In genomic region chr11:94210191-94211086, GRCm38 (mm10) we compare ENCODE assay signal across 8 mouse cellular contexts. TPM values are rescaled to one million over a fixed set of nuclear protein-coding genes. Genes with fewer than 3 reads are reported as not detected.
A peak's percentile ranks its signal among the peaks of the same experiment; 100 is the strongest.
DNase-seq lines count a peak whose midpoint lies in the region; ATAC-seq and TF ChIP-seq lines count a peak whose summit lies in the region.

No protein-coding gene starts in this region.

- H3K9ac ChIP-seq in forebrain, embryonic 11.5 days (ENCODE audit: low read length) = peak overlapping the region; percentile 73
- H3K9ac ChIP-seq in heart, postnatal 0 days (replicated peaks; ENCODE audit: low read depth, low read length) = peak overlapping the region; percentile 74
- peak overlapping the region; percentile 65 for H3K9ac ChIP-seq in liver, embryonic 16.5 days (ENCODE audit: low read depth, low read length)
- peak overlapping the region; percentile 82 for H3K9ac ChIP-seq in neural tube, embryonic 13.5 days

- peaks cover 6% of the 10 kb centered on the region; the same call in 1 of the 2 replicates for H3K36me3 ChIP-seq in forebrain, embryonic 11.5 days (ENCODE audit: control insufficient read depth, insufficient read depth, low read length)
- peaks cover 14% of the 10 kb centered on the region for H3K36me3 ChIP-seq in heart, postnatal 0 days (replicated peaks; ENCODE audit: control insufficient read depth, insufficient read depth, low read length)
- peaks cover 11% of the 10 kb centered on the region for H3K36me3 ChIP-seq in liver, embryonic 16.5 days (ENCODE audit: control insufficient read depth, insufficient read depth)
- H3K36me3 ChIP-seq in neural tube, embryonic 13.5 days = peaks cover 12% of the 10 kb centered on the region
- peaks cover 2% of the 10 kb centered on the region; the same call in 1 of the 2 replicates for H3K36me3 ChIP-seq in testis, adult 2 months (ENCODE audit: control insufficient read depth, insufficient read depth, low read length)

- peak; percentile 84 for ATAC-seq in forebrain, embryonic 11.5 days (replicated peaks; ENCODE audit: low FRiP score)
- ATAC-seq in heart, postnatal 0 days (ENCODE audit: insufficient read depth, low read depth) = peak; percentile 71
- peak; percentile 67 for ATAC-seq in liver, embryonic 16.5 days (ENCODE audit: low read depth)
- ATAC-seq in neural tube, embryonic 13.5 days (ENCODE audit: low read depth) = peak; percentile 83

- H3K4me1 ChIP-seq in forebrain, embryonic 11.5 days (replicated peaks; ENCODE audit: control insufficient read depth, insufficient read depth, low read length) = peaks cover 6% of the 10 kb centered on the region; the same call in 1 of the 2 replicates
- H3K4me1 ChIP-seq in heart, postnatal 0 days (ENCODE audit: control insufficient read depth, insufficient read depth) = no peaks in the 10 kb centered on the region
- peaks cover 8% of the 10 kb centered on the region for H3K4me1 ChIP-seq in liver, embryonic 16.5 days (ENCODE audit: control insufficient read depth, low read depth, low read length)
- peaks cover 22% of the 10 kb centered on the region for H3K4me1 ChIP-seq in neural tube, embryonic 13.5 days (replicated peaks)
- H3K4me1 ChIP-seq in testis, adult 2 months (ENCODE audit: control insufficient read depth, insufficient read depth, low read length) = peaks cover 8% of the 10 kb centered on the region

- H3K4me2 ChIP-seq in forebrain, embryonic 11.5 days (ENCODE audit: low read depth, low read length, severe bottlenecking) = peak overlapping the region; percentile 97
- peak overlapping the region; percentile 100 for H3K4me2 ChIP-seq in heart, postnatal 0 days (ENCODE audit: low read depth, low read length)
- H3K4me2 ChIP-seq in liver, embryonic 16.5 days (ENCODE audit: low read depth, low read length) = peak overlapping the region; percentile 100
- peak overlapping the region; percentile 98 for H3K4me2 ChIP-seq in neural tube, embryonic 13.5 days

- H3K27me3 ChIP-seq in forebrain, embryonic 11.5 days (ENCODE audit: control insufficient read depth, insufficient read depth, low read length) = no peaks in the 10 kb centered on the region
- H3K27me3 ChIP-seq in heart, postnatal 0 days (ENCODE audit: control insufficient read depth, insufficient read depth, low read length) = no peaks in the 10 kb centered on the region
- H3K27me3 ChIP-seq in liver, embryonic 16.5 days (ENCODE audit: control insufficient read depth, insufficient read depth, low read depth, low read length) = no peaks in the 10 kb centered on the region
- H3K27me3 ChIP-seq in neural tube, embryonic 13.5 days = no peaks in the 10 kb centered on the region
- no peaks in the 10 kb centered on the region for H3K27me3 ChIP-seq in testis, adult 2 months (ENCODE audit: control insufficient read depth, insufficient read depth, low read length)

- peak overlapping the region; percentile 96 for H3K4me3 ChIP-seq in forebrain, embryonic 11.5 days (ENCODE audit: low read depth, low read length)
- peak overlapping the region; percentile 66 for H3K4me3 ChIP-seq in heart, postnatal 0 days (ENCODE audit: low read depth, low read length)
- peak overlapping the region; percentile 64 for H3K4me3 ChIP-seq in liver, embryonic 16.5 days (ENCODE audit: low read depth, low read length)
- H3K4me3 ChIP-seq in neural tube, embryonic 13.5 days = peak overlapping the region; percentile 57
- H3K4me3 ChIP-seq in testis, adult 2 months (ENCODE audit: control insufficient read depth, low read depth, low read length) = peak overlapping the region; percentile 93

- H3K27ac ChIP-seq in forebrain, embryonic 11.5 days (ENCODE audit: low read depth, low read length) = peak overlapping the region; percentile 96
- H3K27ac ChIP-seq in heart, postnatal 0 days (ENCODE audit: low read depth) = peak overlapping the region; percentile 99
- peak overlapping the region; percentile 89 for H3K27ac ChIP-seq in liver, embryonic 16.5 days (ENCODE audit: low read length)
- peak overlapping the region; percentile 99 for H3K27ac ChIP-seq in neural tube, embryonic 13.5 days (replicated peaks)
- peak overlapping the region; percentile 99 for H3K27ac ChIP-seq in testis, adult 2 months (ENCODE audit: control insufficient read depth, insufficient read depth, low read depth, low read length)

- no peak for TF ChIP-seq EP300 in heart, postnatal 0 days (IDR thresholded peaks at IDR 0.05; ENCODE audit: low read depth)

- whole genome bisulfite sequencing in forebrain, embryonic 11.5 days = under 1% methylated on average over 53 of the region's 56 CpGs
- WGBS in heart, postnatal 0 days = 0% methylated on average over 44 of the region's 56 CpGs
- under 1% methylated on average over 53 of the region's 56 CpGs for WGBS in liver, embryonic 16.5 days (ENCODE audit: insufficient replicate concordance)
- under 1% methylated on average over 45 of the region's 56 CpGs for WGBS in neural tube, embryonic 13.5 days

- TF ChIP-seq CTCF in heart, postnatal 0 days (IDR thresholded peaks at IDR 0.05; ENCODE audit: low read depth) = no peak; the same call in 1 of the 2 replicates
- TF ChIP-seq CTCF in testis, adult 2 months (IDR thresholded peaks at IDR 0.05; ENCODE audit: control insufficient read depth, insufficient read depth, insufficient replicate concordance, low read depth, low read length) = 0 out of 2 replicates have a peak, but pooled peaks have one; percentile 3

- no peaks in the 10 kb centered on the region for H3K9me3 ChIP-seq in forebrain, embryonic 11.5 days (ENCODE audit: control insufficient read depth, low read length)
- no peaks in the 10 kb centered on the region for H3K9me3 ChIP-seq in heart, postnatal 0 days (replicated peaks; ENCODE audit: control insufficient read depth, low read length)
- no peaks in the 10 kb centered on the region for H3K9me3 ChIP-seq in liver, embryonic 16.5 days (replicated peaks; ENCODE audit: control insufficient read depth, low read length)
- no peaks in the 10 kb centered on the region for H3K9me3 ChIP-seq in neural tube, embryonic 13.5 days

- TF ChIP-seq POLR2A in testis, adult 2 months (IDR thresholded peaks at IDR 0.05; ENCODE audit: control insufficient read depth, low read depth, low read length) = peak; percentile 87

- peak; percentile 68 to 74 for DNase-seq in CD8-positive naive resting alpha-beta T cell, adult 2 months (ENCODE audit: low read depth in 2 of 2, low spot score in 2 of 2)
- DNase-seq in c-Kit-positive CD71-negative TER-119-negative erythroid progenitor cells, embryonic 14.5 days (ENCODE audit: low read depth) = peak; percentile 92
- DNase-seq in forebrain, embryonic 11.5 days (ENCODE audit: low spot score) = peak; percentile 93
- peak; percentile 97 for DNase-seq in heart, postnatal 0 days (ENCODE audit: low spot score)
- DNase-seq in kidney, postnatal 4 days = peak; percentile 90 to 94

RNA-seq across cellular contexts. Expression of gene Tob1, which starts 0.8 kb away (rescaled TPM):
- polyA plus RNA-seq in forebrain, embryonic 11.5 days (2014; fragmentation: Nextera tagmentation; extraction: Ambion mirVana) = 43.0 and 44.0 TPM in 2 replicates
- 20.3 and 42.6 TPM in 2 replicates for total RNA-seq in heart, postnatal 0 days (2014; rRNA removed; ENCODE audit: low replicate concordance)
- polyA plus RNA-seq in heart, postnatal 0 days (2015; fragmentation: Nextera tagmentation; extraction: Ambion mirVana) = 69.3 and 72.5 TPM in 2 replicates
- polyA plus RNA-seq in liver, embryonic 16.5 days (2015; fragmentation: Nextera tagmentation; extraction: Ambion mirVana) = 11.6 and 11.8 TPM in 2 replicates
- polyA plus RNA-seq in neural tube, embryonic 13.5 days (2015; fragmentation: Nextera tagmentation; extraction: Ambion mirVana) = 32.5 and 37.6 TPM in 2 replicates
- polyA plus RNA-seq in testis, adult 2 months (2012; rRNA removed) = 40.5 and 43.2 TPM in 2 replicates

RNA-seq across cellular contexts. Expression of gene Wfikkn2, which starts 35.4 kb away (rescaled TPM):
- 1.9 and 2.9 TPM in 2 replicates for polyA plus RNA-seq in forebrain, embryonic 11.5 days (2014; fragmentation: Nextera tagmentation; extraction: Ambion mirVana)
- 0.76 and 2.7 TPM in 2 replicates for total RNA-seq in heart, postnatal 0 days (2014; rRNA removed; ENCODE audit: low replicate concordance)
- polyA plus RNA-seq in heart, postnatal 0 days (2015; fragmentation: Nextera tagmentation; extraction: Ambion mirVana) = 1.6 and 1.7 TPM in 2 replicates
- 0.09 and 0.14 TPM in 2 replicates for polyA plus RNA-seq in liver, embryonic 16.5 days (2015; fragmentation: Nextera tagmentation; extraction: Ambion mirVana)
- 3.3 and 5.1 TPM in 2 replicates for polyA plus RNA-seq in neural tube, embryonic 13.5 days (2015; fragmentation: Nextera tagmentation; extraction: Ambion mirVana)
- polyA plus RNA-seq in testis, adult 2 months (2012; rRNA removed) = 0.55 and 0.59 TPM in 2 replicates

Comparison
In these comparisons a context has a peak if more than half of its experiments do, and no peak if none do; other contexts are left out.
1. Peak in every context shown above with its lines: DNase-seq, ATAC-seq, H3K4me3 ChIP-seq and H3K27ac ChIP-seq.